Mouse (Mus musculus) ES-Bruce4 (cell line): ENCODE results near the gene Mgp.

Experiments
- CTCF ChIP-seq: IDR thresholded peaks from one replicate; pipeline ENCODE4 v1.8.1; 2011; ENCODE audit warnings: low read depth, low read length
- POLR2A ChIP-seq: IDR thresholded peaks from one replicate; pipeline ENCODE4 v1.8.1; 2011; ENCODE audit warnings: low read length; ENCODE audit not compliant: insufficient read depth

- TF ChIP-seq CTCF (no peak), POLR2A (no peak)
Observed at GRCm38 (mm10) chr6:136922871-136923270, 47.2 kb upstream of the Mgp start.
